Mouse (Mus musculus) lung, postnatal 0 days (tissue): ENCODE data around the gene Ankrd7.
"Not testable (repeated sequence)": the region's sequence is repeated elsewhere in the genome, so short reads cannot be mapped to it uniquely, and the experiment has no call there.

Experiments
- CTCF ChIP-seq: IDR thresholded peaks from 2 replicates; pipeline ENCODE4 v1.5.1; 2016; ENCODE audit warnings: antibody characterized with exemption, mild to moderate bottlenecking
- EP300 ChIP-seq: IDR thresholded peaks from 2 replicates; pipeline ENCODE4 v1.6.1; 2016; ENCODE audit warnings: antibody characterized with exemption, mild to moderate bottlenecking, control low read depth

DNA sequence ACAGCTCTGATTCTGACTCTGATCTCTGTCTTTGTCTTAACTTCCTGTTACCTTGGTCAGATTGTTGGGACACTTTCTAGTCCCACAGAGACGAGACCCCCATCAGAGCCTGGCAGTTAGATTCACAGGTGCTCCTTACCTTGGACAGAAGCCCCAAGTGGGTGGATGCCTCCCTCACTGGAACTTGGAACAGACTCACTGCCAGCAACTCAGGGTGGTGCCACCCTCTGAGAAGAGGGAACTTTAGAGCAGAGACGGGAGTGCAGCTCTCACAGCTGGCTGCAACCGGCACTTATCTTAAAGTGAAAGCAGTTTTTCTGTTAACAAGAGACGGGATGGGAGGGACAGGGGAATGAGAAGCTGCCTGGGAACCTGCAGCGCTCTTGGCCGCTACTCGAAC is 20.5 kb upstream of the Ankrd7 start:
- TF ChIP-seq EP300, CTCF: not testable (repeated sequence)
